Mouse (Mus musculus) MEL (cell line): ENCODE measurements at regions not wholly inside any gene's neighbourhood (a gene's known extent, or its start where the extent isn't known, plus 50 kb on each side); places are given as distances from the start of the nearest gene placed in this dataset.

ENCODE experiments used
- CTCF ChIP-seq, 3 experiments: IDR thresholded peaks in 2 of 3; conservative IDR thresholded peaks in 1 of 3; 2 replicates each; pipeline ENCODE4 v1.5.1; 2011 to 2012; ENCODE audit warnings: low read length in 3 of 3, low read depth in 2 of 3, mild to moderate bottlenecking in 2 of 3, improper control_type of control experiment in 1 of 3, inconsistent platforms in 1 of 3, mixed read lengths in 1 of 3, moderate library complexity in 1 of 3; ENCODE audit not compliant: control insufficient read depth in 1 of 3, insufficient read depth in 1 of 3, poor library complexity in 1 of 3, severe bottlenecking in 1 of 3
- TCF12 ChIP-seq: IDR thresholded peaks from 2 replicates; pipeline ENCODE4 v1.6.1; 2014; ENCODE audit warnings: low read depth, mild to moderate bottlenecking, inconsistent platforms, low read length, improper control_type of control experiment, moderate library complexity

- TF ChIP-seq TCF12 (no peak), CTCF (IDR thresholded peaks at IDR 0.05 in 2 of 3, conservative IDR thresholded peaks at IDR 0.05 in 1 of 3; ENCODE audit: control insufficient read depth in 1 of 3, insufficient read depth in 1 of 3, low read depth in 2 of 3, low read length in 3 of 3, poor library complexity in 1 of 3, severe bottlenecking in 1 of 3) (no peak)
Observed at GRCm38 (mm10) chr12:90873959-90874358, 135.7 kb upstream of the Dio2 start.
